Mouse (Mus musculus) kidney, postnatal 0 days (tissue): ENCODE measurements around the gene Lgi4. TPM values are rescaled to one million over a fixed set of nuclear protein-coding genes. Genes with fewer than 3 reads are reported as not detected.

Experiments
- ATAC-seq: fragments of 200-750 bp; cut with Nextera tagmentation; replicated peaks from 2 replicates; pipeline ENCODE4 v1.8.0; 2017; ENCODE audit warnings: low read depth, moderate number of reproducible peaks, moderate TSS enrichment, moderate library complexity; ENCODE audit not compliant: low FRiP score
- DNase-seq: peaks from one replicate; pipeline ENCODE4 v3.0.0-alpha.2; 2016; ENCODE audit warnings: low spot score
- H3K27ac ChIP-seq: fragments of 300-500 bp; sonication (generic); 2 replicates; pipeline ENCODE4 v1.5.1; 2014; ENCODE audit warnings: mild to moderate bottlenecking
- H3K27me3 ChIP-seq: fragments of 300-500 bp; sonication (generic); 2 replicates; pipeline ENCODE4 v1.6.1; 2014; ENCODE audit warnings: low read length, mixed read lengths; ENCODE audit not compliant: insufficient read depth
- H3K36me3 ChIP-seq: fragments of 300-500 bp; sonication (generic); 2 replicates; pipeline ENCODE4 v1.6.1; 2014; ENCODE audit warnings: low read length, mixed read lengths; ENCODE audit not compliant: insufficient read depth
- H3K4me1 ChIP-seq: fragments of 300-500 bp; sonication (generic); replicated peaks from 2 replicates; pipeline ENCODE4 v1.6.1; 2014; ENCODE audit warnings: antibody characterized with exemption, low read length, mixed read lengths; ENCODE audit not compliant: insufficient read depth
- H3K4me2 ChIP-seq: fragments of 300-500 bp; sonication (generic); 2 replicates; pipeline ENCODE4 v1.6.1; 2014; ENCODE audit warnings: mild to moderate bottlenecking, low read length, moderate library complexity, mixed read lengths
- H3K4me3 ChIP-seq: fragments of 300-500 bp; sonication (generic); replicated peaks from 2 replicates; pipeline ENCODE4 v1.5.1; 2014; ENCODE audit warnings: low read depth, low read length
- H3K9ac ChIP-seq: fragments of 300-500 bp; sonication (generic); 2 replicates; pipeline ENCODE4 v1.6.1; 2014; ENCODE audit warnings: low read depth, low read length
- H3K9me3 ChIP-seq: fragments of 300-500 bp; sonication (generic); replicated peaks from 2 replicates; pipeline ENCODE4 v1.6.1; 2016; ENCODE audit warnings: low read length, inconsistent platforms, mixed read lengths
- CTCF ChIP-seq: IDR thresholded peaks from 2 replicates; pipeline ENCODE4 v1.5.1; 2016; ENCODE audit warnings: antibody characterized with exemption, low read depth, mild to moderate bottlenecking, moderate library complexity
- WGBS: fragments of 180-500 bp; shearing (Covaris S2); extraction: QIAGEN DNeasy Blood & Tissue Kit; methylation state at CpG from one replicate; pipeline ENCODE4 v1.1.7; 2014; 5-methylcytosine and 5-hydroxymethylcytosine counted together
- polyA plus RNA-seq: library from polyadenylated mRNA; unstranded; fragments of >200 nt; fragmentation: Nextera tagmentation; extraction: Ambion mirVana; gene quantifications from 2 replicates; pipeline ENCODE4 v1.2.1, GENCODE M21; 2015

Lgi4 gene
- polyA plus RNA-seq, 1 experiment from 2014 or later = 0.24 TPM

DNA sequence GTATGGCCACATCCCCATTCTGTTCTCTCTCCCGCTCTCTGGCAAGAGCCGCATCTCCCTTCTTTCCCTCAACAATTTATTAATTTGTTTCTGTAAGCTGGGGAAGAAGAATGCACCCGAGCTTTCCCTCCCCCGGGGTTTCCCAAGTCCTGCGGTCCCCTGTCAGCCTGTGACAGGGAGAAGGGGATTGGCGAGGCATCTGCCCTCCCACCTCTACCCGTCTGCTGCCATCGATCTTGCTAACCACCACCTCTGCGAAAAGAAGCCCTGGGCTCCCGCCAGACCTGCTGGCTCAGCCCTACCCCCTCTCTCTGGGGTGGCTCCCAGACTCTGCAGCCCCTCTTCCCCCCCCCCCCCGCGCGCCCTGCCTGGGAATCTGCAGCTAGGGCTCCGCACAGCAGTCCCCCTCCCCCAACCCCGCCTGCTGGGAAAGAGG is 9.3 kb upstream of the Lgi4 start:
- DNase-seq (peak; percentile 17), ATAC-seq (no peak)
- H3K4me1 ChIP-seq = peaks cover 19% of the 10 kb centered on the region

DNA sequence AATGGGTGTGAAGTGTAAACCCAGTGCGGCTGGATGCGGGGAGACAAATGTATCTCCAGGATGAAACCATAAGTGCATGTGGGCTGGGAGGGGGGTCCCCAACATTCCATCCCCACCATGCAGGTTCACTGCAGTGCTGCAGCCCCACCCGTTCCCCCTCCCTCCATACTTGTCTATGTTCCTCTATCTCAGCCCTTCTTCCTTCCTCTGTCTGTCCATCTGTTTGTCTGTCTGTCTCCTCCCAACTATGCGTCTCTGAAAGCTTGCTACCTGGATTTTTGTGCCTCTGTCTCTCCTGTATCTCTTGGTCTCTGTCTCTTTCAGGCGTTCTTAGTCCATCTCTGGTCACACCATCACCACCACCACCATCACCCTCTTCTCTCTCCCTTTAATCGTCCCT is 8.7 kb upstream of the Lgi4 start:
- peaks cover 19% of the 10 kb centered on the region for H3K4me1 ChIP-seq
- no peak overlapping the region for H3K27ac ChIP-seq
- DNase-seq (no peak), ATAC-seq (no peak)
- H3K9ac ChIP-seq = no peak overlapping the region
- WGBS = 7% methylated on average over 6 of the region's 6 CpGs
- H3K4me2 ChIP-seq = 0 out of 2 replicates have a peak overlapping the region, but pooled peaks have one; percentile 41
- peaks cover 39% of the 10 kb centered on the region for H3K27me3 ChIP-seq
- H3K36me3 ChIP-seq = no peaks in the 10 kb centered on the region
- no peaks in the 10 kb centered on the region for H3K9me3 ChIP-seq
- H3K4me3 ChIP-seq = 0 out of 2 replicates have a peak overlapping the region, but pooled peaks have one; percentile 0
- TF ChIP-seq CTCF = no peak

More for the DNA sequence above, 9.3 kb upstream of the Lgi4 start:
- no peak for TF ChIP-seq CTCF
- peak overlapping the region; percentile 25; the same call in 1 of the 2 replicates for H3K4me2 ChIP-seq
- H3K9me3 ChIP-seq = no peaks in the 10 kb centered on the region
- WGBS = 2% methylated on average over 13 of the region's 15 CpGs
- H3K27me3 ChIP-seq = peaks cover 39% of the 10 kb centered on the region
- 0 out of 2 replicates have a peak overlapping the region, but pooled peaks have one; percentile 0 for H3K4me3 ChIP-seq
- no peak overlapping the region for H3K9ac ChIP-seq
- no peak overlapping the region for H3K27ac ChIP-seq
- no peaks in the 10 kb centered on the region for H3K36me3 ChIP-seq

GRCm38 (mm10) chr7:31050921-31051320 is 8.2 kb upstream of the Lgi4 start:
- Histone ChIP-seq H3K27ac (no peak overlapping the region), H3K9me3 (no peaks in the 10 kb centered on the region), H3K4me1 (peaks cover 19% of the 10 kb centered on the region), H3K4me3 (peak overlapping the region; percentile 10; the same call in 1 of the 2 replicates), H3K27me3 (peaks cover 39% of the 10 kb centered on the region), H3K9ac (no peak overlapping the region), H3K36me3 (no peaks in the 10 kb centered on the region), H3K4me2 (peak overlapping the region; percentile 41; the same call in 1 of the 2 replicates)
- WGBS = 6% methylated on average over 9 of the region's 9 CpGs
- TF ChIP-seq CTCF = no peak
- ATAC-seq (no peak), DNase-seq (no peak)

DNA sequence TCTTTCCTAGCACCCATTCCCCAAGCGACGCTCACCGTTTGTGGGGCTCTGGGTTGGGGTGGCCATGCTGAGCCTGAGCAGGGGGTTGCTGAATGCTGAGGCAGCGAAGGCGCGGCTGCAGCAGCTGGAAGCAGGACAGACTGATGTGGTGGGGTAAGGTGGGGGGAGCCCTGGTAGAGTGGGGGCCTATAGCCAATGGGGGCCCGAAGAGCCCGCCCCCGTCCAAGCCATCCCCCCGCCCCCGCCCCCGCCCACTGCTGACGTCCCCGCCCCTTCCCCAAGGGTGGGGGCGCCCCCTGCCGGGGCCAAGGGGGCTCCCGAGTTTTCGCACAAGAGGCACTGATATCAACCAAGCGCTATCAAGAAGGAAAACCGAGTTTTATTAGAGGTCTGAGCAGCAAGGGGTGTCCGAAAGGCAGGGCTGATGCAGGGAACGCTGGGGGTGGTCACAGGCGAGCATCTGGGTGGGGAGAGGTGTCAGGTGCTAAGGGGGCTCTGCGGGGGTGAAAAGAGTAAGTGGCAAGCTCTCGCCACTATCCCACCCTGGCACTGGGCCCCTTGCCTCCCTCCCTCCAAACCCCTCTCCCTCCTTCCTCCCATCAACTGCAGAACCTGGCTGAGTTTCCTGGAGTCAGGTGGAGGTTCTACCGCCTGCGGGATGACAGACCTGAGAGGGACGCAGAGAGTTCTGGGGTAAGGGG is 7.7 kb upstream of the Lgi4 start, which contains the start of gene Fxyd7:
TSS of gene Fxyd7 (minus strand) at position 147 of the 701 bp plus-strand sequence.
- DNase-seq (peak; percentile 13), ATAC-seq (no peak)
- H3K27ac ChIP-seq = no peak within 1 kb of the TSS
- H3K9me3 ChIP-seq = no peaks in the 10 kb centered on the region
- H3K36me3 ChIP-seq = no peaks in the 10 kb centered on the region
- TF ChIP-seq CTCF = no peak
- 4% methylated on average over 25 of the region's 28 CpGs for WGBS
- peak within 1 kb of the TSS; percentile 14; the same call in 1 of the 2 replicates for H3K4me3 ChIP-seq
- peaks cover 39% of the 10 kb centered on the region for H3K27me3 ChIP-seq
- H3K9ac ChIP-seq = no peak within 1 kb of the TSS
- H3K4me2 ChIP-seq = peak within 1 kb of the TSS; percentile 41
- peaks cover 19% of the 10 kb centered on the region for H3K4me1 ChIP-seq

- no peak for TF ChIP-seq CTCF
- 3% methylated on average over 22 of the region's 22 CpGs for WGBS
- Histone ChIP-seq H3K36me3 (no peaks in the 10 kb centered on the region), H3K4me2 (peak overlapping the region; percentile 41), H3K4me3 (0 out of 2 replicates have a peak overlapping the region, but pooled peaks have one; percentile 14), H3K27me3 (peaks cover 39% of the 10 kb centered on the region), H3K9ac (no peak overlapping the region), H3K27ac (no peak overlapping the region), H3K9me3 (no peaks in the 10 kb centered on the region), H3K4me1 (peaks cover 19% of the 10 kb centered on the region)
- DNase-seq = no peak
- ATAC-seq = no peak
These were observed 6.9 kb upstream of the Lgi4 start for GRCm38 (mm10) chr7:31052251-31052635.

DNA sequence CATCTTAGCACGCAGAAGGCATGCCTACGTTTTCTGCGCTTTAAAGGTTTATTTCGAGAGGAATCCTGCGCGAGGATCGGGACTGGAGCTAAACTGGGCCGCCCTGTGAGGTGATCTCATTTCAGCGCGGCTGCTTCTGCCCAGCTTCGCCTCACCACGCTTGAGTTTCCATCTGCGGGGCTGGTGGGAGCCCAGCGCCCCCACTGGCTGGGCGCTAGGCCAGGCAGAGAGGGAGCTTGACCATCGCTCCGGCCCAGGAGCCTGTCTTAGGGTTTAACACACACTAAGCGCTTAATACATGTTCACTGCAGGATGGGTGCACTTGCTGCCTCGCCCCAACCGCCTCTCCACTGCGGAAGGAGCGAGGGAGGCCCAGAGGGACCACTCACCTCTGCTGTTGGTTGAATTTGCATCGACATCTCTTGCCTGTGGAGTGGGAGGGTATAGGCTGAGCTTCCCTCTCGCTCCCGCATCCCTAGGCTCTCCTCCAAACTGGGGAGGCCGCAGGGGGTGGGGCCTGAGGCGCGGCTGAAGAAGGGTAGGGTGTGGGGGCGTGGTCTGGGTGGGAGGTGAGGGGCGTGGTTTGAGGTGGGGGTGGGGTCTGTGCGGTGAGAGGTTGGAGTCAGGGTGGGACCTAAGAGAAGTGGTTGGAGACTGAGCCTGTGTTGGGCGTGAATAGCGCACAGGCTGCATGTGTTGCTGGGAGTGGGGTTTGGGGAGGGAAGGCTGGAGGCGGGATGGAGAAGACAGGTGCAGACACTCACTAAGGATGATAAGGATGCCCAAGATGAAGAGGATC is 6.3 kb upstream of the Lgi4 start:
- Histone ChIP-seq H3K9me3 (no peaks in the 10 kb centered on the region), H3K27ac (no peak overlapping the region), H3K4me2 (peak overlapping the region; percentile 41), H3K4me1 (peaks cover 19% of the 10 kb centered on the region), H3K27me3 (peaks cover 39% of the 10 kb centered on the region), H3K36me3 (no peaks in the 10 kb centered on the region), H3K9ac (no peak overlapping the region), H3K4me3 (0 out of 2 replicates have a peak overlapping the region, but pooled peaks have one; percentile 14)
- peak; percentile 58 for DNase-seq
- peak; percentile 18; the same call in 1 of the 2 replicates for ATAC-seq
- peak; percentile 46; the same call in 1 of the 2 replicates for TF ChIP-seq CTCF
- WGBS = 3% methylated on average over 33 of the region's 34 CpGs
